In the genomic region with DNA sequence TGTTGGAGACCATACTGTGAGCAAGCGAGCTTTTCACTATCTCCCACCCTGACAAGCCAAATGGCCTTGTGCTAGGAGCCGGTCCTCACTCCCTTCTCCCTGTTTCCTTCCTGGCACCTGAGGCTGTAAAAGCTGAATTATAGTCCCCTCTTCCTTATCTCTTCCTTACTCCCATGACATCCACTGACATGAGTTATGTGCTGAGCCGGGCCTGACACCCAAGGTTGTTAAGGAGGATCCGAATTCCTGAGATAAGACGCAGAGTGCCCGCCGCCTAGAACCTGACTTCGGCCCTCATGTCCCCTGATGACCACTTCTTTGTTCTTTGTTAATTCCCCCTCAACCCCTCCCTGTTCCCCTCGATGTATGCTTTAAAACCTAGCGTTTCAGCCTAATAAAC, we compare ENCODE assay signal across 17 mouse cellular contexts.
"Had no signal": no experiment of that assay in that cellular context is flagged by ENCODE, and none has a peak within 500 bp of the region (broad histone marks: within the 10 kb centered on the region; RNA-seq: fewer than 3 reads in every experiment).

No protein-coding gene starts in this region.

- H3K4me3 ChIP-seq: lung, embryonic 15.5 days; megakaryocyte, embryonic 14.5 days; midbrain, embryonic 13.5 days; midbrain, embryonic 15.5 days; neural tube, embryonic 12.5 days; stomach, embryonic 15.5 days had no signal

- H3K27me3 ChIP-seq: lung, embryonic 15.5 days; megakaryocyte, embryonic 14.5 days; midbrain, embryonic 13.5 days; midbrain, embryonic 15.5 days; neural tube, embryonic 12.5 days; stomach, embryonic 15.5 days had no signal

- H3K4me2 ChIP-seq: lung, embryonic 15.5 days; midbrain, embryonic 11.5 days; midbrain, embryonic 13.5 days; midbrain, embryonic 15.5 days; neural tube, embryonic 12.5 days; stomach, embryonic 15.5 days had no signal

- H3K9ac ChIP-seq: lung, embryonic 15.5 days; midbrain, embryonic 13.5 days; midbrain, embryonic 15.5 days; neural tube, embryonic 12.5 days; stomach, embryonic 15.5 days had no signal

- H3K4me1 ChIP-seq: lung, embryonic 15.5 days; megakaryocyte, embryonic 14.5 days; midbrain, embryonic 13.5 days; midbrain, embryonic 15.5 days; neural tube, embryonic 12.5 days; stomach, embryonic 15.5 days had no signal

- H3K27ac ChIP-seq: lung, embryonic 15.5 days; macrophage; midbrain, embryonic 13.5 days; midbrain, embryonic 15.5 days; neural tube, embryonic 12.5 days; stomach, embryonic 15.5 days; stomach, postnatal 0 days had no signal

- ATAC-seq: lung, postnatal 0 days; midbrain, embryonic 13.5 days; midbrain, embryonic 15.5 days had no signal

- H3K9me3 ChIP-seq: lung, embryonic 15.5 days; megakaryocyte, embryonic 14.5 days; midbrain, embryonic 13.5 days; midbrain, embryonic 15.5 days; neural tube, embryonic 12.5 days; stomach, embryonic 15.5 days had no signal

- H3K36me3 ChIP-seq: lung, embryonic 15.5 days; midbrain, embryonic 13.5 days; midbrain, embryonic 15.5 days; neural tube, embryonic 12.5 days; stomach, embryonic 15.5 days had no signal

- DNase-seq: lung, adult 2 months; lung, postnatal 14 days; lung, postnatal 36 days; right cerebral cortex, postnatal 14 days; thymus, adult 2 months; thymus, postnatal 25 days; thymus, postnatal 4 days had no signal
